Mouse (Mus musculus): ENCODE measurements around the gene Fubp3. TPM values are rescaled to one million over a fixed set of nuclear protein-coding genes. Genes with fewer than 3 reads are reported as not detected.
A peak's percentile ranks its signal among the peaks of the same experiment; 100 is the strongest.

Fubp3 gene
- polyA plus RNA-seq, 1 experiment from 2014 or later: 80.9 TPM

DNA sequence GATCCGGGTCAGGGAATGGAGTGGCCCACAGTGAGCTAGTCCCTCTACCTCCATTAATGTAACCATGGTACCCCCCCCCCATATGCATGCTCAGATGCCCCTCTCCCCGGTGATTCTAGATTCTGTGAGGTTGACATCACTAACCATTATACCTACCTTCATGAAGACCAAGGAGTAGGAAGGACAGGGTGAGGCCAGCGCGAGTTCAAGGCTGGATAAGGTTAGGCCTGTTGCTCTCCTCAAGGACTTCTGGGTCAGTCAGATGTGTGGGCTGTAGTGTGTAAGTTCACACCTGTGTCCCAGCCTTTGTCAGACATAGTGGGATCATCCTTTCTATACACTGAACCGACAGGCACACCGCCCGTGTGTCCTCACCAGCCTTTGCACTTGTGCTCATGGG is 83.9 kb downstream of the Fubp3 start:
- H3K4me3 ChIP-seq (ENCODE audit: low read length): no peak overlapping the region
- no peak overlapping the region for H3K4me2 ChIP-seq (replicated peaks; ENCODE audit: low read depth, low read length)
- H3K9me3 ChIP-seq (ENCODE audit: low read length): peaks cover 8% of the 10 kb centered on the region
- no peak overlapping the region for H3K9ac ChIP-seq (replicated peaks; ENCODE audit: low read length)
- no peaks in the 10 kb centered on the region for H3K36me3 ChIP-seq (ENCODE audit: insufficient read depth, low read length)
- peaks cover 8% of the 10 kb centered on the region for H3K4me1 ChIP-seq (ENCODE audit: insufficient read depth, low read length)
- H3K27ac ChIP-seq (ENCODE audit: low read length): no peak overlapping the region
- ATAC-seq (ENCODE audit: low FRiP score, low TSS enrichment): no peak
- 85% methylated on average over 7 of the region's 7 CpGs for WGBS
- H3K27me3 ChIP-seq (ENCODE audit: insufficient read depth, low read length): peaks cover 56% of the 10 kb centered on the region

DNA sequence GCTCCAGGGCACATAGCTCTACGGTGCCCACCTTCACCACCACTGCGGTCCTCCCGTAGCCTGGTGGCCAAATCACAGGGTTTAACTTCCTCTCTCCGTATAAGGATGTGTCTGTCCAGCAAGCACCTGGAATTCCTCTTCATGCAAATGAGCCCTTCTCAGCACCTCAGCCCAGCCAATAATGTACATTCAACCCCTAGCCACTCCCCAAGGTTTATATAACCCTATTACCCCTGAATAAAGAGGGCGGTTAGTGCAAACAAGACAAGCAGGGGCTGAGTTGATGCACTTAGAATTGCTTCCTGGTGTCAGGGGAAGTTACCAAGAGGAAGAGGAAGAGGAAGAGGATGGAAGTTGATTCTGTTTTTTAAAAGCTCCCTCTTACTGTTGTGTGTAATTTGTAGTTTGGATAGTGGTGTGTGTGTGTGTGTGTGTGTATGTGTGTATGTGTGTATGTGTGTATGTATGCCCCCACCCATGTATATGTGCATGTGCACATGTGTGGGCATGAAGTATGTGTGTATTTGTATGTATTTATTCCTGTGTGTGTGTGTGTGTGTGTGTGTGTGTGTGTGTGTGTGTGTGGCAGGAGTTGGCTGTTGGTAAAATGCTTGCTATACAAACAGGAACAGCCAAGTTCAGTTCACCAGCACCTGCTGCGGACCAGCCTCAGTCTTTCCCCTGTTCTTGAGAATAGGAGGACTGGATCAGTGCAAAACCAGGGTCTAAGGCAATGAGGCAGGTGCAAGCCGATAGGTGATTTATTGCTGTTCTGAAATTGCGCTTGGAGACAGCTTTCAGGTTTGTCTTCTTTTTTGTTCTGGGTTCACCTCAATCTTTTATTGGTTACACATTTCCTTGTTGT is 90.7 kb downstream of the Fubp3 start:
- Histone ChIP-seq H3K4me2 (replicated peaks; ENCODE audit: low read depth, low read length) (no peak overlapping the region), H3K9ac (replicated peaks; ENCODE audit: low read length) (no peak overlapping the region), H3K27ac (ENCODE audit: low read length) (no peak overlapping the region), H3K4me1 (ENCODE audit: insufficient read depth, low read length) (no peaks in the 10 kb centered on the region), H3K27me3 (ENCODE audit: insufficient read depth, low read length) (peaks cover 6% of the 10 kb centered on the region; the same call in 1 of the 2 replicates), H3K9me3 (ENCODE audit: low read length) (peaks cover 8% of the 10 kb centered on the region), H3K36me3 (ENCODE audit: insufficient read depth, low read length) (no peaks in the 10 kb centered on the region), H3K4me3 (ENCODE audit: low read length) (no peak overlapping the region)
- WGBS: 45% methylated on average over 8 of the region's 8 CpGs
- ATAC-seq (ENCODE audit: low FRiP score, low TSS enrichment): 0 out of 2 replicates have a peak, but pooled peaks have one; percentile 42

DNA sequence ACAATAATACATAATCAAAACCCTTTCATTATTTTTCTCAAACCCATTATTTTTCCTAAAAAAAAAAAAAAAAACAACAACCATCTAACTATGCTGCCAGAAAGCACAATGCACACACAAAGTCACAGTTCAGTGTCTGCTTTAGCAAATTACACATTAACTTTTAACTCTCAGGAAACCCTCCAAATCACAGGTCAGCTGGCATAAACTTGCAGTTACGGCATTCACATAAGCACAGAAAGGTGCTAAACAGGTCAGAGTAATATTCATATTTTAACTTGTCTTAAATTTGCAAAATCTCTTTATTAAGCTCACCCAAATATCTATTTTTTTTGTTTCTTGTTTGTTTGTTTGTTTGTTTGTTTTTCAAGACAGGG is 91.3 kb downstream of the Fubp3 start:
- H3K4me2 ChIP-seq (replicated peaks; ENCODE audit: low read depth, low read length): no peak overlapping the region
- WGBS: 64% methylated on average over 1 of the region's 1 CpGs
- H3K4me3 ChIP-seq (ENCODE audit: low read length): no peak overlapping the region
- no peaks in the 10 kb centered on the region for H3K36me3 ChIP-seq (ENCODE audit: insufficient read depth, low read length)
- ATAC-seq (ENCODE audit: low FRiP score, low TSS enrichment): no peak
- no peak overlapping the region for H3K9ac ChIP-seq (replicated peaks; ENCODE audit: low read length)
- H3K27me3 ChIP-seq (ENCODE audit: insufficient read depth, low read length): peaks cover 3% of the 10 kb centered on the region; the same call in 1 of the 2 replicates
- no peak overlapping the region for H3K27ac ChIP-seq (ENCODE audit: low read length)
- peaks cover 5% of the 10 kb centered on the region for H3K9me3 ChIP-seq (ENCODE audit: low read length)
- no peaks in the 10 kb centered on the region for H3K4me1 ChIP-seq (ENCODE audit: insufficient read depth, low read length)

Small RNA genes within 50 kb of the gene (microRNA-seq; reads per million reads assigned to microRNA genes)
- not detected for gene Mir6998

Other genes with a start within 250 kb of the Fubp3 start
- 130 and 164 TPM in 2 replicates for gene Ass1, start 102.4 kb upstream of the Fubp3 start, polyA plus RNA-seq (2015; fragmentation: Nextera tagmentation; extraction: Ambion mirVana)
- gene Prdm12, start 67.4 kb downstream of the Fubp3 start, polyA plus RNA-seq (2015; fragmentation: Nextera tagmentation; extraction: Ambion mirVana): not detected in 2 replicates
- 75.1 and 79.7 TPM in 2 replicates for gene Exosc2, start 98.1 kb downstream of the Fubp3 start, polyA plus RNA-seq (2015; fragmentation: Nextera tagmentation; extraction: Ambion mirVana)
- gene Abl1, start 115.7 kb downstream of the Fubp3 start, polyA plus RNA-seq (2015; fragmentation: Nextera tagmentation; extraction: Ambion mirVana): 43.7 and 48.0 TPM in 2 replicates
- gene Qrfp, start 237.9 kb downstream of the Fubp3 start, polyA plus RNA-seq (2015; fragmentation: Nextera tagmentation; extraction: Ambion mirVana): 0.09 TPM in 1 of 2 replicates, not detected in the other

All from kidney, embryonic 16.5 days (tissue).